8 mouse cellular contexts compared by ENCODE assay signal in genomic region chr14:25185959-25186771, GRCm38 (mm10).
DNase-seq lines count a peak whose midpoint lies in the region; ATAC-seq and TF ChIP-seq lines count a peak whose summit lies in the region.

No protein-coding gene starts in this region.

- WGBS in hindbrain, postnatal 0 days = 23% methylated on average over 14 of the region's 14 CpGs

- peak; percentile 65 for DNase-seq in adrenal gland, adult 2 months
- DNase-seq in cerebellum, adult 9-11 months = peak; percentile 87
- DNase-seq in frontal cortex, postnatal 10 days (ENCODE audit: low spot score in 2 of 2) = peak; percentile 24 to 30
- peak; percentile 76 for DNase-seq in hindbrain, postnatal 0 days (ENCODE audit: low spot score)
- peak; percentile 34 to 75 for DNase-seq in left cerebral cortex, postnatal 14 days (ENCODE audit: low spot score in 2 of 2)
- DNase-seq in retina, adult 2 months (ENCODE audit: low read depth, low spot score) = peak; percentile 36
- no peak for DNase-seq in spleen, adult 18-20 months
- DNase-seq in urinary bladder, postnatal 4 days (ENCODE audit: low spot score in 2 of 2) = no peak

- ATAC-seq in hindbrain, postnatal 0 days = peak; percentile 76

- H3K4me2 ChIP-seq in hindbrain, postnatal 0 days (ENCODE audit: low read depth, low read length) = no peak overlapping the region

- no peak overlapping the region for H3K4me3 ChIP-seq in hindbrain, postnatal 0 days (ENCODE audit: low read length)

- peak; percentile 21; the same call in 1 of the 2 replicates for TF ChIP-seq CTCF in hindbrain, postnatal 0 days (IDR thresholded peaks at IDR 0.05; ENCODE audit: low read depth)

- H3K9me3 ChIP-seq in hindbrain, postnatal 0 days (ENCODE audit: low read length) = no peaks in the 10 kb centered on the region

- H3K27ac ChIP-seq in hindbrain, postnatal 0 days = peak overlapping the region; percentile 80

- H3K36me3 ChIP-seq in hindbrain, postnatal 0 days (ENCODE audit: insufficient read depth, low read length) = no peaks in the 10 kb centered on the region

- H3K27me3 ChIP-seq in hindbrain, postnatal 0 days (ENCODE audit: insufficient read depth, low read length) = no peaks in the 10 kb centered on the region

- H3K9ac ChIP-seq in hindbrain, postnatal 0 days (replicated peaks; ENCODE audit: low read length) = 0 out of 2 replicates have a peak overlapping the region, but pooled peaks have one; percentile 17

- peaks cover 17% of the 10 kb centered on the region for H3K4me1 ChIP-seq in hindbrain, postnatal 0 days (ENCODE audit: insufficient read depth, low read length)

- intact Hi-C loops in left cerebral cortex, postnatal 14 days (cut with DNase I) = no loop called here

Comparison
In these comparisons a context has a peak if more than half of its experiments do, and no peak if none do; other contexts are left out.
1. DNase-seq: peak in adrenal gland, adult 2 months (single experiment), cerebellum, adult 9-11 months (single experiment), frontal cortex, postnatal 10 days (2 of 2), hindbrain, postnatal 0 days (single experiment), left cerebral cortex, postnatal 14 days (2 of 2) and retina, adult 2 months (single experiment); none in spleen, adult 18-20 months (0 of 2) and urinary bladder, postnatal 4 days (0 of 2).